Mouse (Mus musculus) neural tube, embryonic 12.5 days (tissue): ENCODE measurements around the gene Hsd3b1. TPM values are rescaled to one million over a fixed set of nuclear protein-coding genes. Genes with fewer than 3 reads are reported as not detected.

Experiments
- ATAC-seq: fragments of 200-750 bp; cut with Nextera tagmentation; 2 replicates; pipeline ENCODE4 v1.8.0; 2017; ENCODE audit warnings: low read depth, mild to moderate bottlenecking, moderate TSS enrichment, moderate library complexity; ENCODE audit not compliant: low FRiP score
- H3K27ac ChIP-seq: fragments of 300-500 bp; sonication (generic); 2 replicates; pipeline ENCODE4 v1.5.1; 2016
- H3K27me3 ChIP-seq: fragments of 300-500 bp; sonication (generic); replicated peaks from 2 replicates; pipeline ENCODE4 v1.6.1; 2016; ENCODE audit warnings: mild to moderate bottlenecking
- H3K36me3 ChIP-seq: fragments of 300-500 bp; sonication (generic); 2 replicates; pipeline ENCODE4 v1.6.1; 2016; ENCODE audit warnings: mild to moderate bottlenecking
- H3K4me1 ChIP-seq: fragments of 300-500 bp; sonication (generic); 2 replicates; pipeline ENCODE4 v1.6.1; 2016
- H3K4me2 ChIP-seq: fragments of 300-500 bp; sonication (generic); replicated peaks from 2 replicates; pipeline ENCODE4 v1.6.1; 2016; ENCODE audit warnings: mild to moderate bottlenecking
- H3K4me3 ChIP-seq: fragments of 300-500 bp; sonication (generic); 2 replicates; pipeline ENCODE4 v1.5.1; 2016
- H3K9ac ChIP-seq: fragments of 300-500 bp; sonication (generic); 2 replicates; pipeline ENCODE4 v1.6.1; 2016; ENCODE audit warnings: mild to moderate bottlenecking
- H3K9me3 ChIP-seq: fragments of 300-500 bp; sonication (generic); 2 replicates; pipeline ENCODE4 v1.6.1; 2016; ENCODE audit warnings: mild to moderate bottlenecking
- WGBS: fragments of 180-500 bp; shearing (Covaris S2); methylation state at CpG from one replicate; pipeline ENCODE4 v1.1.7; 2016; 5-methylcytosine and 5-hydroxymethylcytosine counted together
- polyA plus RNA-seq: library from polyadenylated mRNA; unstranded; fragments of >200 nt; fragmentation: Nextera tagmentation; extraction: Ambion mirVana; gene quantifications from 2 replicates; pipeline ENCODE4 v1.2.1, GENCODE M21; 2016

Gene Hsd3b1
- polyA plus RNA-seq: 0.19 and 0.23 TPM in 2 replicates

DNA sequence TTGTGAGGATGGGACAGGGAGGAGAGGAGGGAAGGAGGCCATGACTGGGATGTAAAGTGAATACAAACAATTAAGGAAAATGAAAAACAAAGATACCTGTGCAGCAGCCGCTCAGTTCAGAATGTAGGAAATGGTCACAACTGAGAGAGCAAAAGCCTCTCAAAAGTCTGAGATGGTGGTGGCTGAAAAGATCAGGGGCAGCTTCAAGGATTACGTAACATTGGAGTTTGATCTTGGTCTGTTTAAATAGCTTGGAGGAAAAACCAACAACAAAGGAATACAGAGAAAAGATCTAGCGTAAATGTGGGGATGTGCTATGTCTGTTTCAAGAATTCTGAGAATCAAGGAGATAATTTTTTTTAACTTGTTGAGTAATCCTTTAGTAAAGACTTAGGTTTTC lies at the start of gene Hsd3b1:
Gene Hsd3b1 (minus strand): TSS at position 219 of the 400 bp plus-strand sequence.
- ATAC-seq: no peak
- H3K36me3 ChIP-seq: no peaks in the 10 kb centered on the region
- H3K4me1 ChIP-seq: no peaks in the 10 kb centered on the region
- H3K9me3 ChIP-seq: no peaks in the 10 kb centered on the region
- H3K4me2 ChIP-seq: no peak within 1 kb of the TSS
- no peak within 1 kb of the TSS for H3K4me3 ChIP-seq
- no peaks in the 10 kb centered on the region for H3K27me3 ChIP-seq
- H3K27ac ChIP-seq: no peak within 1 kb of the TSS
- WGBS: 92% methylated on average over 3 of the region's 3 CpGs
- H3K9ac ChIP-seq: no peak within 1 kb of the TSS

DNA sequence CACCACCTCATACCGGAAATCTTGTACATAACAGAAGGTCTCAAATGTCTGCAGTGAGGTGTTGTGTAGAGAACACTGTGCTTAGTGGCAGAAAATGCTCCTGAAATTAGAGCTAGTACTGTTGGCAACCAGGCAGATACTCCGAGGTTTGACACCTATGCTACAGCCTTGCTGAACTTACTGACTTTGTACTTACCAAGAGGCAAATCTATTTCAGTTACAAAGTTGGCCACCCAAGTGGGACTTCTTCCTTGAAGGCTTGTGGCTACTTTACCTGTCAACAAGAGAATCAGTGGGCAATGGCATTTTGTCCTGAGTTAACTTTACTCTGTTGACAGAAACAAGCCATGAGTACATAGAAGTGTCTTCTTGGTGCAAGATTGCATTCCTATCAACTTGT lies 38.0 kb upstream of the Hsd3b1 start:
- H3K4me1 ChIP-seq: no peaks in the 10 kb centered on the region
- no peak overlapping the region for H3K27ac ChIP-seq
- H3K27me3 ChIP-seq: no peaks in the 10 kb centered on the region
- H3K4me3 ChIP-seq: no peak overlapping the region
- ATAC-seq: no peak
- H3K9me3 ChIP-seq: no peaks in the 10 kb centered on the region
- H3K4me2 ChIP-seq: no peak overlapping the region
- no peak overlapping the region for H3K9ac ChIP-seq
- WGBS: 96% methylated on average over 2 of the region's 2 CpGs
- no peaks in the 10 kb centered on the region for H3K36me3 ChIP-seq

DNA sequence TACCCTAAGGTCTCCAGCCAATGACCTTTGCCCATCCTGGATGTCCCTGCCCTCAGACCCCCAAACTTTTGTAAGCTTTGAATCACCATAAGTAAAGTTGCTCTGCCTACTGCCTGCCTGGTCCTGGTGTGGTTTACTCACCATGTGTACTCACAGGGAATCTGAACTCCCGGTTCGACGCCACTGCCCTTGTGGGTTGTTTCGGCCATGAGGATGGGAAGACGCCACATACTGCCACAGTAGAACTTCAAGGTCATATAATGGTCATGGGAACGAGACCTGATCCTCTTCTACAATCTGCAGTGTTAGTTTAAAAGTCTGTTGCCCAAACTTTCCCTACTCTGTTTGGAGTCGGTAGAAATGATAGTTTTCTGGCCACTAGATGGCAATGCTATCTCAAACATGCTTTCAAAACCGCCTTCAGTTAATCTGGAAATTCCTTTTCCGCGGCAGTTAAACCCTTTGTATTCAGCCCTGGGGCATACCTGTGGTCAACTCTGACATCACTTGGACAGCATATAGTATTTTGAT lies 35.5 kb upstream of the Hsd3b1 start:
- Histone ChIP-seq H3K4me1 (no peaks in the 10 kb centered on the region), H3K27me3 (no peaks in the 10 kb centered on the region), H3K9me3 (no peaks in the 10 kb centered on the region), H3K4me3 (no peak overlapping the region), H3K27ac (no peak overlapping the region), H3K9ac (no peak overlapping the region), H3K36me3 (no peaks in the 10 kb centered on the region), H3K4me2 (no peak overlapping the region)
- 0 out of 2 replicates have a peak, but pooled peaks have one; percentile 25 for ATAC-seq
- 51% methylated on average over 10 of the region's 10 CpGs for WGBS

- Histone ChIP-seq H3K27ac (no peak within 1 kb of the TSS), H3K4me2 (no peak within 1 kb of the TSS), H3K36me3 (no peaks in the 10 kb centered on the region), H3K9ac (no peak within 1 kb of the TSS), H3K9me3 (no peaks in the 10 kb centered on the region), H3K4me3 (no peak within 1 kb of the TSS), H3K4me1 (no peaks in the 10 kb centered on the region), H3K27me3 (no peaks in the 10 kb centered on the region)
- 92% methylated on average over 3 of the region's 3 CpGs for WGBS
- ATAC-seq: no peak
Observed at GRCm38 (mm10) chr3:98893057-98893772, 33.6 kb upstream of the Hsd3b1 start, which contains the start of gene Hao2. Gene Hao2 (minus strand): TSS chr3:98893239.

GRCm38 (mm10) chr3:98890430-98890829 lies 30.8 kb upstream of the Hsd3b1 start:
- no peaks in the 10 kb centered on the region for H3K27me3 ChIP-seq
- no peak overlapping the region for H3K4me3 ChIP-seq
- 91% methylated on average over 4 of the region's 4 CpGs for WGBS
- H3K9ac ChIP-seq: no peak overlapping the region
- H3K9me3 ChIP-seq: no peaks in the 10 kb centered on the region
- H3K36me3 ChIP-seq: no peaks in the 10 kb centered on the region
- H3K27ac ChIP-seq: no peak overlapping the region
- no peak for ATAC-seq
- no peak overlapping the region for H3K4me2 ChIP-seq
- no peaks in the 10 kb centered on the region for H3K4me1 ChIP-seq

GRCm38 (mm10) chr3:98888206-98888605 lies 28.6 kb upstream of the Hsd3b1 start:
- H3K4me1 ChIP-seq: no peaks in the 10 kb centered on the region
- no peak for ATAC-seq
- 71% methylated on average over 2 of the region's 2 CpGs for WGBS
- no peak overlapping the region for H3K9ac ChIP-seq
- H3K4me3 ChIP-seq: no peak overlapping the region
- no peaks in the 10 kb centered on the region for H3K27me3 ChIP-seq
- no peak overlapping the region for H3K4me2 ChIP-seq
- H3K9me3 ChIP-seq: no peaks in the 10 kb centered on the region
- no peak overlapping the region for H3K27ac ChIP-seq
- no peaks in the 10 kb centered on the region for H3K36me3 ChIP-seq

- no peaks in the 10 kb centered on the region for H3K9me3 ChIP-seq
- no peaks in the 10 kb centered on the region for H3K27me3 ChIP-seq
- H3K27ac ChIP-seq: no peak overlapping the region
- ATAC-seq: no peak
- no peak overlapping the region for H3K4me3 ChIP-seq
- no peaks in the 10 kb centered on the region for H3K36me3 ChIP-seq
- no peaks in the 10 kb centered on the region for H3K4me1 ChIP-seq
- no peak overlapping the region for H3K9ac ChIP-seq
- no peak overlapping the region for H3K4me2 ChIP-seq
- 84% methylated on average over 2 of the region's 2 CpGs for WGBS
Observed at GRCm38 (mm10) chr3:98880831-98881230, 21.2 kb upstream of the Hsd3b1 start.

GRCm38 (mm10) chr3:98880216-98880615 lies 20.6 kb upstream of the Hsd3b1 start:
- 75% methylated on average over 6 of the region's 6 CpGs for WGBS
- H3K27me3 ChIP-seq: no peaks in the 10 kb centered on the region
- H3K9ac ChIP-seq: no peak overlapping the region
- H3K4me1 ChIP-seq: no peaks in the 10 kb centered on the region
- no peak for ATAC-seq
- H3K9me3 ChIP-seq: no peaks in the 10 kb centered on the region
- no peaks in the 10 kb centered on the region for H3K36me3 ChIP-seq
- H3K4me2 ChIP-seq: no peak overlapping the region
- no peak overlapping the region for H3K27ac ChIP-seq
- H3K4me3 ChIP-seq: no peak overlapping the region

- Histone ChIP-seq H3K4me1 (no peaks in the 10 kb centered on the region), H3K4me2 (no peak overlapping the region), H3K27ac (no peak overlapping the region), H3K4me3 (no peak overlapping the region), H3K9ac (no peak overlapping the region), H3K27me3 (no peaks in the 10 kb centered on the region), H3K9me3 (no peaks in the 10 kb centered on the region), H3K36me3 (no peaks in the 10 kb centered on the region)
- WGBS: 89% methylated on average over 2 of the region's 2 CpGs
- ATAC-seq: no peak
Observed at GRCm38 (mm10) chr3:98868219-98868618, 8.6 kb upstream of the Hsd3b1 start.

GRCm38 (mm10) chr3:98862800-98863199 lies 3.2 kb upstream of the Hsd3b1 start:
- no peaks in the 10 kb centered on the region for H3K9me3 ChIP-seq
- H3K4me1 ChIP-seq: no peaks in the 10 kb centered on the region
- H3K27ac ChIP-seq: no peak overlapping the region
- H3K36me3 ChIP-seq: no peaks in the 10 kb centered on the region
- ATAC-seq: no peak
- H3K4me3 ChIP-seq: no peak overlapping the region
- 94% methylated on average over 1 of the region's 1 CpGs for WGBS
- H3K27me3 ChIP-seq: no peaks in the 10 kb centered on the region
- H3K4me2 ChIP-seq: no peak overlapping the region
- H3K9ac ChIP-seq: no peak overlapping the region

- no peak overlapping the region for H3K4me3 ChIP-seq
- no peak for ATAC-seq
- H3K36me3 ChIP-seq: no peaks in the 10 kb centered on the region
- H3K9ac ChIP-seq: no peak overlapping the region
- no peak overlapping the region for H3K4me2 ChIP-seq
- H3K4me1 ChIP-seq: no peaks in the 10 kb centered on the region
- no peak overlapping the region for H3K27ac ChIP-seq
- no peaks in the 10 kb centered on the region for H3K9me3 ChIP-seq
- 76% methylated on average over 2 of the region's 2 CpGs for WGBS
- no peaks in the 10 kb centered on the region for H3K27me3 ChIP-seq
Observed at GRCm38 (mm10) chr3:98858051-98858450, 1.5 kb downstream of the Hsd3b1 start.

DNA sequence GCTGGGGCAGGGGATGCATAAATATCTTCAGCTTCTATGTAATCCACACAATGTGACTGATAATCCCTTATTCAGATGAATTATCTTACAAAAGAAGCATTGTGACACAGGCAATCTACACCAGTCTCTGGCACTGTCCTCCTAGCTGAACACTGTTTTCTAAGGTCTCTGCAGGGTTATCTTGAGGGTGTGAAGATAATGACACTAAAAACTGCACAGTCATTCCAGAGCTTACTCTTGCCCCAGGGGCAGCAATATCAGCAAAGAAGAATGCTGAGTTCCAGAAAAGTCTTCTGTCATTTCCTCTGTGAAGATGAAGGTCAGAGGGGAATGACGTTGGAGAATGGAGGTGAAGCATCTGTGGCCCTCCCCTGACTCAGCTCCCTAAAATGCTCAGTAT lies 2.7 kb downstream of the Hsd3b1 start:
- WGBS: 53% methylated on average over 1 of the region's 1 CpGs
- no peak for ATAC-seq
- Histone ChIP-seq H3K4me1 (no peaks in the 10 kb centered on the region), H3K9ac (no peak overlapping the region), H3K27ac (no peak overlapping the region), H3K36me3 (no peaks in the 10 kb centered on the region), H3K9me3 (no peaks in the 10 kb centered on the region), H3K4me2 (no peak overlapping the region), H3K4me3 (no peak overlapping the region), H3K27me3 (no peaks in the 10 kb centered on the region)

GRCm38 (mm10) chr3:98855160-98855559 lies 4.4 kb downstream of the Hsd3b1 start:
- ATAC-seq: no peak
- Histone ChIP-seq H3K9me3 (no peaks in the 10 kb centered on the region), H3K4me2 (no peak overlapping the region), H3K27me3 (no peaks in the 10 kb centered on the region), H3K4me1 (no peaks in the 10 kb centered on the region), H3K9ac (no peak overlapping the region), H3K36me3 (no peaks in the 10 kb centered on the region), H3K27ac (no peak overlapping the region), H3K4me3 (no peak overlapping the region)
- 85% methylated on average over 3 of the region's 3 CpGs for WGBS
